Mouse (Mus musculus) testis, adult 2 months (tissue): ENCODE data around the gene Stard13.

Experiments used
- CTCF ChIP-seq: fragments of 200-500 bp; IDR thresholded peaks from 2 replicates; pipeline ENCODE4 v1.5.1; 2012; ENCODE audit warnings: low read depth, mild to moderate bottlenecking, inconsistent platforms, low read length, moderate library complexity; ENCODE audit not compliant: control insufficient read depth, insufficient read depth, insufficient replicate concordance
- POLR2A ChIP-seq: fragments of 200-500 bp; IDR thresholded peaks from 2 replicates; pipeline ENCODE4 v1.6.1; 2012; ENCODE audit warnings: low read depth, mild to moderate bottlenecking, inconsistent platforms, low read length, moderate library complexity; ENCODE audit not compliant: control insufficient read depth

DNA sequence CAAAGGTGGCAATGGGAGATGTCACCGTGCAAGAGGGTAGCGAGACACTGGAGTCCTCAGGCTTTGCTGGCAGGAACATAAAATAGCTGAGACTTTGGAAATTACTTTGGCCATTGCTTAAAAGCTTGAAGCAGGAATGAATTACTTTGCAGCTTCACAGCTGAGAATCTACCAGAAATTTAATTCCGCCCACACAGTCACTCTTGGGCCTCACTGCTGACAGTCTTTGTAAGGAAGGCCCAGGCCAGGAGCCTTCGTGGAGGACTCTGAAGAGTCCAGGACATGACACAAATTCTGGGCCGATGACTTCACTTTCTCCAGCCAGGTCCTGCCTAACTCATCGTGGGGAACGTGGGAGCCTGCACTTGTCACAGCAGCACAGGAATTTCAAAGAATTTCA, 211.6 kb downstream of the Stard13 start:
- TF ChIP-seq CTCF (no peak), POLR2A (no peak)
